Mouse (Mus musculus): ENCODE data around the gene Chrna3. TPM values are rescaled to one million over a fixed set of nuclear protein-coding genes. Genes with fewer than 3 reads are reported as not detected.

Gene Chrna3
- polyA plus RNA-seq (2012), result not detected in 2 replicates

- no peak for TF ChIP-seq GATA1 (IDR thresholded peaks at IDR 0.05; ENCODE audit: low read length)
Measured at GRCm38 (mm10) chr9:55026275-55026663, at the start of gene Chrna3. Gene Chrna3, minus strand, starts transcription at chr9:55026562.

- no peak for TF ChIP-seq GATA1 (IDR thresholded peaks at IDR 0.05; ENCODE audit: low read length)
Measured at GRCm38 (mm10) chr9:55067965-55068265, 41.6 kb upstream of the Chrna3 start.

GRCm38 (mm10) chr9:55067260-55067964 lies 41.0 kb upstream of the Chrna3 start:
- no peak for TF ChIP-seq GATA1 (IDR thresholded peaks at IDR 0.05; ENCODE audit: low read length)

DNA sequence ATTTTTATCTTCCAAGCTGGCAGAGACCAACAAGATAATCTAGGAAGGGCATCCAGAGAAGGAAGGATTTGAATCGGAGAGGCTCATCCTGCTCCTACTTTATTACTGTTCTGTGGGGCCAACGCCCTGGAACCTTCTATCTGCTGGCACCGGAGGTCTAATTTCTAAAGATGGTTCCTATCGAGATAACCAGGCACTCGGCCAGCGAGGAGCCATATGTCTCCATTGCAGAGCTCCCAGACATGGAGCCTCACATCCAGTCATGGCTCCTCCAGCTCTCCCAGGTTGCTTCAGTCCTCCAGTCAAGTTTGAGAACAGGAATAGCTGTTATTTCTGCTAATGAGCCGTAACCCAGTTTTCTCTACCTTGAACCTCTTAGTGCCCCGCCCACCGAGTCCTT lies 38.9 kb upstream of the Chrna3 start:
- TF ChIP-seq GATA1 (IDR thresholded peaks at IDR 0.05; ENCODE audit: low read length), result no peak

- no peak for TF ChIP-seq GATA1 (IDR thresholded peaks at IDR 0.05; ENCODE audit: low read length)
Measured at GRCm38 (mm10) chr9:55058067-55058466, 31.7 kb upstream of the Chrna3 start.

DNA sequence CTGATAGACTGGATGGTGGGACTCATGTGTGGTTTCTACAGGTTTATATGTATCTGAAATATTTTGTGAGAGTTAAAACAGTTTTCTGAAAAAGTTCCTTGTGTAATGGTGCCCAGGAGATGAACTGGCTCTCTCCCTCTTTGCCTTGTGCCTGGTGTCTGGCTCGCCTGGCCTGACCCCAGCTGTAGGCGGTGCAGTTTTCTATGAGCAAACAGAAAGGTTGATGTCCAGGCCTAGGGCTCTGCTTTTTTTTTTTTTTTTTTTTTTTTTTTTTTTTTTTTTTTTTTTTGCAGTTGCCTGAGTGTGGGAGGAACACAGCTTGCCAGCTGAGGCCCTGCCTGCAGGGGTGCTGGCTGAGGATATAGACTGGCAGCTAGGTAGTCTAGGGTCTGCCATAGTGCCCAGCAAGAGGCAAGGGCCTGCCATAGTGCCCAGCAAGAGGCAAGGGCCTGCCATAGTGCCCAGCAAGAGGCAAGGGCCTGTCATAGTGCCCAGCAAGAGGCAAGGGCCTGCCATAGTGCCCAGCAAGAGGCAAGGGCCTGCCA lies 29.1 kb upstream of the Chrna3 start:
- no peak for TF ChIP-seq GATA1 (IDR thresholded peaks at IDR 0.05; ENCODE audit: low read length)

GRCm38 (mm10) chr9:55048211-55048880 lies 22.0 kb upstream of the Chrna3 start, which contains the start of gene Chrnb4:
Gene Chrnb4, minus strand, starts transcription at chr9:55048779.
- TF ChIP-seq GATA1 (IDR thresholded peaks at IDR 0.05; ENCODE audit: low read length), result no peak

DNA sequence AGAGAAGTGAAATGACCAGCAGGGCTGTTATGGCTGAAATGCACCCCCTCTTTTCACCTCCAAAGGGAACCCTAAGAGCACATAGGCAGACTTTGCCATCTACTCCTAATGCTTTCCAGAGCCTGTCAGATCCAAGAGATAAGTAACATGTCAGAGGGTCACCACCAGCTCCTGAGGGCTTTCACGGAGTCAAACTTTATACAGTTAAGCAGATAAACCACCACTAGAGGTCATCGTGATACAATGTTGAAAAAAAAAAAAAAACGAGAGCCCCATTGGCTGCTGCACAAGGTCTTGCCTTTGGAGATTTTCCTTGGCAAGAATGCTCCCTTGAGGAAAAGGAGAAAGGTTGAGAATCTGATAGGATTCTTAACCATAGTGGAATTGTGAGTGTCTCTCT lies 20.4 kb upstream of the Chrna3 start:
- TF ChIP-seq GATA1 (IDR thresholded peaks at IDR 0.05; ENCODE audit: low read length), result no peak

- no peak for TF ChIP-seq GATA1 (IDR thresholded peaks at IDR 0.05; ENCODE audit: low read length)
Measured at GRCm38 (mm10) chr9:55045001-55045400, 18.6 kb upstream of the Chrna3 start.

DNA sequence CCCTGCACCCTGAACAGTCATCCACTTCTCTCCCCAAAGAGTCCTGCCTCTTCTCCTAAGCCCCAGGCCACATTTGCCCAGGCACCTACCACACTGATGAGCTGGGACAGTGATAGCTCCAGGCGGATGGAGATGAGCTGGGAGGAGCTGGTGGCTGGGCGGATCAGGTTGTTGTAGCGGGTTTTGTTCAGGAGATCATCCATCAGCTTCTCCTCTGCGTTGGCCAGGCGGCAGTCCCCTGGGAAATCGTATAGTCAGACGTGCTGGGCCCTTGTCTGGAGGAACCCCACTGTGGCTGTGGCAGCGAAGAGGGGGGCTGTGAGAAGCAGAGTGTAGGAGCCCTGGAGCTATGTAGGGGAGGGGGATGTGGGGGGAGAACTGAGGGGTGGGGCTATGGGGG lies 17.3 kb upstream of the Chrna3 start:
- TF ChIP-seq GATA1 (IDR thresholded peaks at IDR 0.05; ENCODE audit: low read length), result no peak

- no peak for TF ChIP-seq GATA1 (IDR thresholded peaks at IDR 0.05; ENCODE audit: low read length)
Measured at GRCm38 (mm10) chr9:55041389-55041788, 15.0 kb upstream of the Chrna3 start.

DNA sequence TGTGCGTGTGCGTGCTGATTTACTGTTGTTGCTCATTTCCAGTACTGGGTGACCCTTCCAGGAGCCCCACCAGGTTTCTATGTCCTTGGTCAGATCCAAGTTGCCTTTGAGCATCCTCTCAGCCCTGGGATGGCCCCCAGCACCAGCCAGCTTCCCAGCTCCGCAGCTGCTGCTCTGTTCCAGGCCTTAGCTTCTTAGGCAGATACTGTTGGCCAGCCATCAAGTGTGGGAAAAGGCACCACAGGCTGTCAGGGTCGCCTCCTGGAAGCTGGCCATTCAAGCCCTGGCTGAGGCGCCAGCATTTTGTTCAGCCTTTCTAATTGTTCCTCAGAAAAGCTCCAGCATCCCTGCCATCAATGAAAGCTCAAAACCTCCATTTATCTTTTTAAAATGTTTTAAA lies 13.6 kb upstream of the Chrna3 start:
- no peak for TF ChIP-seq GATA1 (IDR thresholded peaks at IDR 0.05; ENCODE audit: low read length)

DNA sequence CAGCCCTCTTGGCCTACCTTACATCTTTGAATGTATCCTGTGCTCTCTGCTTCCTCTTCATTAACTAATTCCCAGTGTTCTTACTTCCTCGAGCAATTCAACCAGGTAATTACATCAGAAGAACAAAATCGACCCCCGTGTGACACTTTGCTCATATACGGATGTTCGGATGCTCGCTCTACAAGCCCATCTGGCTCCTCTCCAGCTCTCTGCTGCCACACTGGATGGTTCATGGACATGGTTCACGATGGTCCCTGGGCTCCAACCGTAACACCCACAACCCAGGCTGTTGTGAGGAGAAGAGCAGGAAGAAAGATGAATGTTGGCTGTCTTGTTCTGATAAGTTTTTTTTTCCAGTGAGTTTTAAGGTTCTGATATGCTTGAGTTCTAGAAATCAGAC lies 12.6 kb upstream of the Chrna3 start:
- no peak for TF ChIP-seq GATA1 (IDR thresholded peaks at IDR 0.05; ENCODE audit: low read length)

GRCm38 (mm10) chr9:55031435-55032167 lies 5.2 kb upstream of the Chrna3 start:
- no peak for TF ChIP-seq GATA1 (IDR thresholded peaks at IDR 0.05; ENCODE audit: low read length)

- no peak for TF ChIP-seq GATA1 (IDR thresholded peaks at IDR 0.05; ENCODE audit: low read length)
Measured at GRCm38 (mm10) chr9:55025534-55026274, 658 bp downstream of the Chrna3 start.

Measured in G1E-ER4 (cell line).